Mouse (Mus musculus) skeletal muscle tissue, adult 2 months (tissue): ENCODE results near the gene Gm49333.

Experiments used
- DNase-seq: peaks from one replicate; pipeline ENCODE4 v3.0.0-alpha.2; 2012; ENCODE audit warnings: low read depth, low spot score

Gene Gm49333

DNA sequence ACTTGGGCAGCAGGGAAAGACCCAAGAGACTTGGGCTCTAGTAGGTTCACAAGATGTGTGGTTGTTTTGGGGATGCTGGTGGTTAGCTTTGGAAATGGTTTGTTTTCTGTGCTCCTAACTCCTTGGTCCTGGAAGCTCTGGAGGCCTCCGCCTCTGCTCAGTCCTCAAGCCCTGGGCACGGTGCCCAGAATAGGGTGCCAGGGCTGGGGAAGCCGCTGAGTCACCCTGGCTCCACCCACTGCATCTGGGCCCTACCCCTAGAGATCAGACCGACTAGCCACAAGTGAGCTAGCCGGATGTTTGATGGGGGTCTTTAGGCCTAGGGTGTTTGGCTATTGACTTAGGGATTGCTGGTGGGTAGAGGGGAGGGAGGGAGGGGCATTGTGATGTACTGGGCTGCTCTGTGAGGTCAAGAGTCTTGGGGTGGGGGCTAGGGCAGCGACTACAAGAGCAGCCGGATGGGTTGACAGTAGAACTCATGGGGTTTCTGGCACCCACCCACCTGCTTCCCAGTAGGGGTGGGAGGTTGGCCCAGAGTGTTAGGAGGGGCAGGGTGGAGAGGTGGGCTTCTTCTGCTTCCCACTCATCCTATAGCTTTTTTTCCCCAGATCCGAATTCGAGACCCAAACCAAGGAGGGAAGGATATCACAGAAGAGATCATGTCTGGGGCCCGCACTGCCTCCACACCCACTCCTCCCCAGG lies 66.7 kb downstream of the Gm49333 start:
- DNase-seq: peak; percentile 94

DNA sequence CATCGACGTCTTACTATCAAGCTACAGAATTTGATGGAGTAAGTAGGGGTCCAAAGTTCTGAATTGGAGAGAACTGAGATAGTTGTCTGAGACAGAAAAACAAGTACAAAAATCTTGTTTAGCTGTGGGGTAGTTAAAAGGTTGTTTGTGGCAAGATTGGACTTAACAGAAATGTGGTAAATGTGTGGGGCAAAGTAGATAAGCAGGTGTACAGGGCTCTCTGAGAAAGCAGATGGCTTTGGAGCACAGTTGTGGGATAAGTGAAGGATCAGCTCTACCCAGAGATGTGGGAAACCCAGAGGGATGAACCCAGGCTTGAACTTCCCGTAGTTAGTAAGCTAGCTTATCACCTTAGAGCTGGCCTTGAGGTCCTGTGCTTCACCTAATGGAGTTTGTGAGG lies 79.4 kb downstream of the Gm49333 start:
- no peak for DNase-seq

DNA sequence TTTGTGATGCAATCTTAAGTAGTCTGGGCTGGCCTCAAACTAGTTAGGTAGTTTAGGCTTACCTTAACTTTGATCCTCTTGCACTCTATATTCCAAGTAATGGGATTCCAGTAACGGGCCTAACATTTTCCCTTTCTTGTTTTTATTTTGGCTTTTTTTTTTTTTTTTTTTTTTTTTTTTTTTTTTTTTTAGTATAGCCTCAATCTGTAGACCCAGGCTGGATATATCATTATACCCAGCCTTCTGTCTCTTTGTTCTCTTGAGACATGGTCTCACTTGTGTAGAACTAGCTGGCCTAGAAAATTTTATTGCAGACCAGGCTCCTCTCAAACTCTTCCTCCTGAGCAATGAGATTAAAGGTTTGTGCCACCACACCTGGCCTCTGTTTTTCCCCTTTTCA lies 80.2 kb downstream of the Gm49333 start:
- DNase-seq: no peak

GRCm38 (mm10) chr16:20692241-20692965 lies 81.0 kb downstream of the Gm49333 start:
- no peak for DNase-seq

DNA sequence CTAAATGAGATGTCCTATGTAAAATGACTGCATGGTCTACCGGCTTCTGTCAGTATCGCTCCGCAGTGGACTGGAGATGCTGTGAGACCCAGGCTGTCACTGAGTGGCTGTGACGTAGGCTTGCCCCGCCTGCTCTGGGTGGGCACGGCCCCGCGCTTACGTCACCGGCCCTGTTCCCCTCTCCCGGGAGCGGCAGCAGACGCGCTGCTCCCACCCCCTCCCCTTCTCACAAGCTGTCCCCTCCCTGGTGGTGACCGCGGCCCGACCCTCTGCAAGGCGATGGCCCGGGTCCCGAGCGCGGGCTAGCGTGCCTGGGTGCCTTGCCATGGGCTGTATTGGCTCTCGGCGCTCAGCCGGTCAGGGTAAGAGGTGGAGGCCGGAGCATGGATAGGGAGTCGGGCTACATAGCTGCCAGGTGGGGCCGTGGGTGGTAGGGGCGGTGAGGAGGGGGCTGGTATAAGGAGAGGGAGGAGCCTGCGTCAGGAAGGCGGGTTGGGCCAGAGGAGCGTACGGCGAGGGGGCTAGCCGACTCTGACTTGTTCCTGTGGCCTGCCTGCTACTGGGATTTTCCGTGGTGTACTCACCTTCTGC lies 81.8 kb downstream of the Gm49333 start, which contains the start of gene Fam131a:
Fam131a (plus strand) TSS at position 131 of the 591 bp plus-strand sequence.
- DNase-seq: peak; percentile 81

GRCm38 (mm10) chr16:20694781-20695180 lies 83.4 kb downstream of the Gm49333 start:
- DNase-seq: peak; percentile 89
